Mouse (Mus musculus) layer of hippocampus, adult 9-11 months (tissue): ENCODE measurements around the gene Gm20792.
"Not testable (repeated sequence)": the region's sequence is repeated elsewhere in the genome, so short reads cannot be mapped to it uniquely, and the experiment has no call there.

Source experiments
- DNase-seq: peaks from one replicate; pipeline ENCODE4 v3.0.0; 2022

Gene Gm20792

DNA sequence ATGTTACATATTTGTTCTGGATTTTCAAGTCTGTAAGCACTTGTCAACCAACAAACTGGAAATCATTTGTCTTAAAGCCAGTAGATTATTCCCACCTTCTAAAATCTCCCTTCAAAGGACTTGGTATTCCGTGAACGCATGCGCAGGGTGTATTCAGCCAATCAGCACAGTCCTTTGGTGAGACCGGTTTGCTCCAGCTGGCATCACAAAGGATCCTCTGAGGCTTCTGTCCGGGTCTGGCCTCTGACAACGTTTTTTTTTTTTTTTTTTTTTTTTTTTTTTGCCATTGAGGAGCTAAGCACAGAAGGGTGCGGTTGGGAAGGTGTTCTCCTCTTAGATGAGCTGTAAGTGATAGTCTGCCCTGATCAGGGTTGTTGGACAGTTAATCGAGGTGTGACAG lies at the start of gene Gm20792:
Gene Gm20792 (plus strand): TSS at position 301 of the 400 bp plus-strand sequence.
- not testable (repeated sequence) for DNase-seq
